Mouse (Mus musculus): ENCODE results near the gene Ddx1. TPM values are rescaled to one million over a fixed set of nuclear protein-coding genes. Genes with fewer than 3 reads are reported as not detected.
"Not testable (repeated sequence)": the region's sequence is repeated elsewhere in the genome, so short reads cannot be mapped to it uniquely, and the experiment has no call there.

Ddx1 gene
- polyA plus RNA-seq, 1 experiment: 43.2 TPM

GRCm38 (mm10) chr12:13184873-13185361 is 64.1 kb downstream of the Ddx1 start:
- TF ChIP-seq CEBPB (IDR thresholded peaks at IDR 0.05; ENCODE audit: insufficient read depth, poor library complexity, severe bottlenecking): no peak
- no peak for TF ChIP-seq TCF12 (IDR thresholded peaks at IDR 0.05; ENCODE audit: insufficient read depth, poor library complexity, severe bottlenecking)
- no peak for TF ChIP-seq REST (IDR thresholded peaks at IDR 0.05; ENCODE audit: insufficient read depth, insufficient read length)
- TF ChIP-seq USF1 (IDR thresholded peaks at IDR 0.05; ENCODE audit: low read depth): no peak
- no peak for TF ChIP-seq POLR2A (IDR thresholded peaks at IDR 0.05; ENCODE audit: insufficient read length, low read depth)
- TF ChIP-seq E2F4 (IDR thresholded peaks at IDR 0.05; ENCODE audit: insufficient read depth): no peak
- no peak for TF ChIP-seq TCF3 (IDR thresholded peaks at IDR 0.05; ENCODE audit: insufficient read length, low read depth)
- no peak for TF ChIP-seq MAX (IDR thresholded peaks at IDR 0.05; ENCODE audit: low read depth)
- no peak for TF ChIP-seq MYOG (IDR thresholded peaks at IDR 0.05; ENCODE audit: control insufficient read depth in 1 of 3, insufficient read depth in 1 of 3, insufficient read length in 2 of 3, low read depth in 2 of 3)
- no peak for TF ChIP-seq POLR2AphosphoS2 (IDR thresholded peaks at IDR 0.05; ENCODE audit: insufficient read length, low read depth)
- TF ChIP-seq MYOD1 (IDR thresholded peaks at IDR 0.05; ENCODE audit: control insufficient read depth in 1 of 3, insufficient read length in 2 of 3, low read depth in 2 of 3): no peak
- no peak for TF ChIP-seq SRF (IDR thresholded peaks at IDR 0.05; ENCODE audit: control insufficient read depth, insufficient read length, low read depth)
- Histone ChIP-seq H3K36me3 (ENCODE audit: control insufficient read depth, insufficient read depth) (no peaks in the 10 kb centered on the region), H3K79me2 (ENCODE audit: control insufficient read depth, insufficient read depth) (no peaks in the 10 kb centered on the region), H3ac (ENCODE audit: control insufficient read depth, insufficient read length) (no peak overlapping the region), H3K4me3 (no peak overlapping the region), H3K4me2 (ENCODE audit: low read depth) (no peak overlapping the region), H3K27me3 (ENCODE audit: control insufficient read depth, insufficient read depth, insufficient read length) (peaks cover 8% of the 10 kb centered on the region)

GRCm38 (mm10) chr12:13184136-13184535 is 64.9 kb downstream of the Ddx1 start:
- H3K79me2 ChIP-seq (ENCODE audit: control insufficient read depth, insufficient read depth); H3K36me3 ChIP-seq (ENCODE audit: control insufficient read depth, insufficient read depth); H3K4me2 ChIP-seq (ENCODE audit: low read depth); H3K27me3 ChIP-seq (ENCODE audit: control insufficient read depth, insufficient read depth, insufficient read length); H3K4me3 ChIP-seq; H3ac ChIP-seq (ENCODE audit: control insufficient read depth, insufficient read length): not testable (repeated sequence)

GRCm38 (mm10) chr12:13182220-13182619 is 66.8 kb downstream of the Ddx1 start:
- H3K4me2 ChIP-seq (ENCODE audit: low read depth): no peak overlapping the region
- no peak for TF ChIP-seq POLR2A (IDR thresholded peaks at IDR 0.05; ENCODE audit: insufficient read length, low read depth)
- TF ChIP-seq TCF3 (IDR thresholded peaks at IDR 0.05; ENCODE audit: insufficient read length, low read depth): no peak
- TF ChIP-seq CEBPB (IDR thresholded peaks at IDR 0.05; ENCODE audit: insufficient read depth, poor library complexity, severe bottlenecking): no peak
- no peak for TF ChIP-seq TCF12 (IDR thresholded peaks at IDR 0.05; ENCODE audit: insufficient read depth, poor library complexity, severe bottlenecking)
- TF ChIP-seq MAX (IDR thresholded peaks at IDR 0.05; ENCODE audit: low read depth): no peak
- no peak overlapping the region for H3K4me3 ChIP-seq
- no peak overlapping the region for H3ac ChIP-seq (ENCODE audit: control insufficient read depth, insufficient read length)
- peaks cover 8% of the 10 kb centered on the region for H3K27me3 ChIP-seq (ENCODE audit: control insufficient read depth, insufficient read depth, insufficient read length)
- H3K36me3 ChIP-seq (ENCODE audit: control insufficient read depth, insufficient read depth): no peaks in the 10 kb centered on the region
- H3K79me2 ChIP-seq (ENCODE audit: control insufficient read depth, insufficient read depth): no peaks in the 10 kb centered on the region

- H3K4me2 ChIP-seq (ENCODE audit: low read depth): no peak overlapping the region
- no peaks in the 10 kb centered on the region for H3K79me2 ChIP-seq (ENCODE audit: control insufficient read depth, insufficient read depth)
- H3K27me3 ChIP-seq (ENCODE audit: control insufficient read depth, insufficient read depth, insufficient read length): peaks cover 8% of the 10 kb centered on the region
- no peaks in the 10 kb centered on the region for H3K36me3 ChIP-seq (ENCODE audit: control insufficient read depth, insufficient read depth)
- no peak overlapping the region for H3K4me3 ChIP-seq
- TF ChIP-seq E2F4 (IDR thresholded peaks at IDR 0.05; ENCODE audit: insufficient read depth): no peak
- TF ChIP-seq USF1 (IDR thresholded peaks at IDR 0.05; ENCODE audit: low read depth): no peak
- no peak for TF ChIP-seq MYOD1 (IDR thresholded peaks at IDR 0.05; ENCODE audit: control insufficient read depth in 1 of 3, insufficient read length in 2 of 3, low read depth in 2 of 3)
- TF ChIP-seq MYOG (IDR thresholded peaks at IDR 0.05; ENCODE audit: control insufficient read depth in 1 of 3, insufficient read depth in 1 of 3, insufficient read length in 2 of 3, low read depth in 2 of 3): no peak
- TF ChIP-seq MAX (IDR thresholded peaks at IDR 0.05; ENCODE audit: low read depth): no peak
- no peak for TF ChIP-seq TCF12 (IDR thresholded peaks at IDR 0.05; ENCODE audit: insufficient read depth, poor library complexity, severe bottlenecking)
- no peak for TF ChIP-seq POLR2AphosphoS2 (IDR thresholded peaks at IDR 0.05; ENCODE audit: insufficient read length, low read depth)
- no peak for TF ChIP-seq POLR2A (IDR thresholded peaks at IDR 0.05; ENCODE audit: insufficient read length, low read depth)
- no peak overlapping the region for H3ac ChIP-seq (ENCODE audit: control insufficient read depth, insufficient read length)
These were observed 67.3 kb downstream of the Ddx1 start for GRCm38 (mm10) chr12:13181721-13182120.

GRCm38 (mm10) chr12:13180715-13181335 is 68.2 kb downstream of the Ddx1 start:
- no peak overlapping the region for H3K4me3 ChIP-seq
- no peak for TF ChIP-seq CEBPB (IDR thresholded peaks at IDR 0.05; ENCODE audit: insufficient read depth, poor library complexity, severe bottlenecking)
- no peak for TF ChIP-seq MYOD1 (IDR thresholded peaks at IDR 0.05; ENCODE audit: control insufficient read depth in 1 of 3, insufficient read length in 2 of 3, low read depth in 2 of 3)
- no peak for TF ChIP-seq SRF (IDR thresholded peaks at IDR 0.05; ENCODE audit: control insufficient read depth, insufficient read length, low read depth)
- no peak for TF ChIP-seq POLR2A (IDR thresholded peaks at IDR 0.05; ENCODE audit: insufficient read length, low read depth)
- TF ChIP-seq REST (IDR thresholded peaks at IDR 0.05; ENCODE audit: insufficient read depth, insufficient read length): no peak
- TF ChIP-seq MYOG (IDR thresholded peaks at IDR 0.05; ENCODE audit: control insufficient read depth in 1 of 3, insufficient read depth in 1 of 3, insufficient read length in 2 of 3, low read depth in 2 of 3): no peak
- TF ChIP-seq USF1 (IDR thresholded peaks at IDR 0.05; ENCODE audit: low read depth): no peak
- no peak for TF ChIP-seq MAX (IDR thresholded peaks at IDR 0.05; ENCODE audit: low read depth)
- TF ChIP-seq E2F4 (IDR thresholded peaks at IDR 0.05; ENCODE audit: insufficient read depth): no peak
- TF ChIP-seq TCF3 (IDR thresholded peaks at IDR 0.05; ENCODE audit: insufficient read length, low read depth): no peak
- no peak for TF ChIP-seq TCF12 (IDR thresholded peaks at IDR 0.05; ENCODE audit: insufficient read depth, poor library complexity, severe bottlenecking)
- no peak for TF ChIP-seq POLR2AphosphoS2 (IDR thresholded peaks at IDR 0.05; ENCODE audit: insufficient read length, low read depth)
- H3K79me2 ChIP-seq (ENCODE audit: control insufficient read depth, insufficient read depth): no peaks in the 10 kb centered on the region
- no peak overlapping the region for H3ac ChIP-seq (ENCODE audit: control insufficient read depth, insufficient read length)
- no peak overlapping the region for H3K4me2 ChIP-seq (ENCODE audit: low read depth)
- peaks cover 8% of the 10 kb centered on the region for H3K27me3 ChIP-seq (ENCODE audit: control insufficient read depth, insufficient read depth, insufficient read length)
- H3K36me3 ChIP-seq (ENCODE audit: control insufficient read depth, insufficient read depth): no peaks in the 10 kb centered on the region
